Mouse (Mus musculus) T-helper 17 cell (primary cell): ENCODE measurements around the gene 4930452B06Rik.
"Not testable (repeated sequence)": the region's sequence is repeated elsewhere in the genome, so short reads cannot be mapped to it uniquely, and the experiment has no call there.

Experiments used
- in situ Hi-C, 2 experiments: fragments of 300-600 bp; cut with MboI, MseI; formaldehyde crosslinking; loops; 1 replicate in 1 of 2; 2 replicates in 1 of 2; pipeline ENCODE4 v1.15.1; 2025; ENCODE audit warnings: high pct_unique_total_duplicates in 2 of 2

4930452B06Rik gene

DNA sequence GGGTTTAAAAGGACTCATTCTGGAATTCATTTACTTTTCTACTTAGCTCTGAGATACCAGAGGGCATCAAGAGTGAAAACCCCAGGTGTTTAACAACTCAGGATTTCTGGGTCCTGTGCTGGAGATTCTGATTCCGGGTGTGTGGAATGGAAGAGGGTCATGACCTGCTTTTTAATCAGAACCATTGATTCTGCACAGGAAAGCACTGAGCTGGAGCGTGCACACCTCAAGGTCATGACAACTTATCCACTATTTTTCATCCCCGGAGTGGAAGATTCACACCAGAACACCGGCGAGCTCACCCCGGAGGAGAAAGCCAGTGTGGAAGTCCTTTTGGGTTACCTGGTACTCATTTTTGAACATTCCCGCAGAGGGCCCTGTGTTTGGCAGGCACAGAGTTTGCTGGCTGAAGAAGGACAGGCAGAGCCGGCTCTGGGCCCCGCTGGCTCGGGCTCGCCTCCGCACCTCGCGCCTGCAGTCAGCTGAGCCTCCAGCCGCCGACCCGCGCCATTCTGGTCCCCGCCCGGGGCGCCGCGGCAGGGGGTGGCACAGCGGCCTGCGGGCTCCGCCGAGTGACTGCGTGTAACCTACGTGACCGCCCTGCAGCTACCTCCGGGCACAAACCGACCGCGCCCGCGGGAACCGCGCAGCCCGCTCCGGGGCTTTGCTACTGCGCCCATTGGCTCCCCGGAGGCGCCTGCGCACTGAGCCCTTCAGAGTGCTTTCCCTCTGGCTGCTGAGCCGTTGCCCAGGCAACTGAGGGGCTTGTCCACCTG lies at the start of gene 4930452B06Rik:
4930452B06Rik (minus strand) TSS at position 605 of the 776 bp plus-strand sequence.
- in situ Hi-C loops, result no loop called here

DNA sequence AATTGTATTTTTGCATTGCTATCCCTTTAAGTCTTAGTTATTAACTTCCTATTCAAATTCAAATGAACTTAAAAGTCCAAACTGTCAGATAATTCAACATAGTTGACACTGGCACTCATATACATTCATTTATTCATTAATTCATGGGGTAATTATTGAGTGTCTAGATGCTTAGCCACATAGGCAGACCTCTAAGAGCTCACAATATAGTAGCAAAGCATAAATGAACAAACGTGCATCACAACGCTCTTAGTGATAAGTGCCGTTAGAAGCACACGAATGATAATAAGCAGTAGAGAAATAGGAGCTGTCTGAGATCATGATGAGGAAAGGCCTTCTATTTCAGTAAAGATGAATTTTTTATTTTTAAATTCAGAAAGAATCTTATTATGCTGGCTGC lies 46.6 kb upstream of the 4930452B06Rik start:
- in situ Hi-C loops, result no loop called here

DNA sequence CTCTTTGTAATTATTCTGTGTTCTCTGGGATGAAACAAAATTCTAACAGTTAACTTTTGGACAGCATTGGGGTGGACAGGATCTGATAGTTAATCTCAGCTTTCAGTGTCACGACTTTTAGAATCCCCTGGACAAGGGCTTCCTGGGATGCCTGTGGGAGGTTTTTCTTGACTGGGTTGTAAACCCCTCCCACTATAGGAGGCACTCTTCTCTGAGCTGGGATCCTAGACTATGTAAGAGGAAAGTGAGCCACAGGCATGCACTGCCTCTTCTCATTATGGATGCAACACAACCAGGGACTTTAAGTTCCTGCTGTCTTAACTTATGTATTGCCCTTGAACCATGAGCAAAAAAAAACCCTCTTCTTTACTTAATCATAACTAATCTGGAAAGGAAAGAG lies 23.4 kb upstream of the 4930452B06Rik start:
- in situ Hi-C loops, result no loop called here

DNA sequence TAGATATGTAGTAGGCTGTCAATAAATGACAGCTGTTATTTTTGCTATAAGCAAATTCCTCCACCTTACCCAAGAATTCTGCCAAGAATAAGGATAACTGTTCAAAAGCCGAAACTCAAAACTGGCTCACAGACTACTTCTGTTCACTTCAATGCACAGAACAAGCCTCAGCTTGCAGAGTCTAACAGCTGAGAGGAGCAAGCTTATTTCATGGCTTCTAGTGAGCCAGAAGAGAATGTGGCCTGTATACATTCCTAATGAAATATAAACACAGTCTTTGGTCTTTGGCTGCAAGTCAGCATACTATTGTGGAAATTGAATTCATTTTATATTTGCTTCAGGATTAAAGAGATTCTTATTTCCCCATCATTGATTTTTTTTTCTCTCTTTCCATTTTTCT lies 22.4 kb upstream of the 4930452B06Rik start:
- in situ Hi-C loops, result no loop called here

DNA sequence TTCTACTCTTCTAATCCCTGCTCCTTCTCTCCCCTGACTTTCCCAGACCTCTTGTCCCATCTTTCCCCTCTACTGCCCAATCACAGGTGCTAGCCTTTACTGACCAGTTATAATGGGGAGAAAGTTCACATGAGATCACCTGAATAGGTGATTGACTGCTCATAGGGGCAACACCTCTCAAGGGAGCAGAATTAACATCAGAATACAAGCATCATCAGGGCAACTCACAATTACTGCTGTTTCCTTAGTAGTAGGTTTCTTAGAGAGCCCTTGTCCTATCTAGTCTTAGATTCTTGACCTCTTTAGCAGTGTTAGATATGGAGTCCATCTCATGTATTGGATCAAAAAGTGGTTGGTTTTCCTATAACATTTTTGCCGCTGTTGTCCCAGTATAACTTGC lies 20.1 kb upstream of the 4930452B06Rik start:
- in situ Hi-C loops, result no loop called here

DNA sequence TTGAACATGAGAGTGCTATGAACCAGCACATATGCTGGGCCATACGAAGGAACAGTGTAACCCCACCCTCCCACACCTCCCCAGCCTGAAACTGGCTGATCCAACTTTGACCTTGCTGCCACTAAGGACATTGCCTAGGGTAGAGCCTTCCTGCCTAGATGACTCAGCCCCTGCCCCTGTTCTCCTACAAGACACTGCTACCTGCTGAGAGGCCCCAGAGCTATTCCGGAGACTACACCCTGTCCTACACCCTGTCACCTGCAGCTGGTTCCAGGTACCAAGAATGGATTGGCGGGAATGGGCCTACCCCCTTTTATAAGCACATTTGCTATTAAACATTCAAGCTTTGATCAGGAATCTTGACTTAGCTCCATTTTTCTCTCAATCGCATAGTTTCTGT lies 13.9 kb upstream of the 4930452B06Rik start:
- in situ Hi-C loops, result no loop called here

DNA sequence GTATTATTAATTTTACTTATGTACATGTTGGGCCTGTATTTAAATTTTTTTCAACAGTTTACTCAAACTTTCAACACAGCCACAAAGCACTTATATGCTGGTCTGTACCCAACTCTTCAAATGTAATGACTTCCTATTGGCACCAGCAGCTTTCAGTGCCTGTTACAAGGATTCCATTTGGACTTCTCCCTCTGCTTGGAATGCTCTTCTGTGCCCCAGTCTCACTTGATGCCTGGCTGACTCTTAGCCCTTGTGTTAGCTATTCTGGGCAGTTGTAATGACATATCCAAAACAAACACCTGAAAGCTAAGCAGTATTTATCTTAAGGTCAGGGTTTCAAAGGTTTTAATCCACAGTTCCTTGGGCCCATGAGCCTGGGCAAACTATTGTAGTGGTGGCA lies 5.7 kb downstream of the 4930452B06Rik start:
- in situ Hi-C loops, result no loop called here

DNA sequence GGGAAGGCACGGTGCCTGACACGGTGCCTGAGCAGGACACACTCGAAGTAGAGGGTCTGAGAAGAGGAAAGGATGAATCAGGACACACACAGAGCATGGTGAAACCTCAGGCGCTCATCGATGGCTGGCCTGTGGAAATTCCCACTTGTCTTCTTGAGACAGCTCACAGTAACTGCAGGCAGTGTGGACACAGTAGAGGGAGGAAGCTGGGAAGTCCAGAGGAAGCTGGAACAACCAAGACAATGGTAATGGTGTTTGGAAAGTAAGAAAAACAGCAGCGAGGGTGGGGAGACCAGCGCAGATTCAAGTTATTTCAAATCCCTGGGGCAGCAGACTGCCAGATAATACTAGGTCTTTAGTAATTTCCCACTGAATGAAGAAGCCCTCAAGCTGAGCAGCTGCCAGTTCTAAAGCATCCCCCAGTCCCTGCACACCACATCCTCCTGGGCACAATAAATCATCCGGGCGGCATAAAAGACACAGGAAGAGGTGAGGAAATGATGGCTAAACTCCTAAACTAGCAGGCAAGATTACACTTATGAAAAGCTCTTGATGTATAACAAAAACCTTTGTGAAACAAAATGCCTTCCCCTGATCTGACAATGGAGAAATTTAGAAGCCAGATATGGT lies 24.3 kb downstream of the 4930452B06Rik start:
- in situ Hi-C loops, result no loop called here

DNA sequence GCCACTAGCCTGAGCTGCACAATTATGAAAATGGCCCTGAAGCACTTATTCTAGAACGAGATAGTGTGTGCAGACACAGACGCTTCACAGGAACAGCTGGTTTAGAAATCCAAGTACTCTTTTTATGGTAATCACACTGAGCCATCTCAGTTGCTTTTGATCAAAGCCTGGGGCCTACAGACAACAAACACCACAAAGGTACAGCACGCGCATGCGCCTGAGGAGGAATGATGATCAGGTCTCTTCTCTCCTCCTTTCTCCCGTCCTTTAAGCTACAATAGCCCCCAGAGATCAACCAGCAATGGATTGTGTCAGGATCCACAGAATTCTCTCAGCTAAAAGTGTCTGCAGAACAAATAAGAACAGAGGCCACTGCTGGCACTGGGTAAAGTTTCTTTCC lies 33.8 kb downstream of the 4930452B06Rik start:
- in situ Hi-C loops, result no loop called here

DNA sequence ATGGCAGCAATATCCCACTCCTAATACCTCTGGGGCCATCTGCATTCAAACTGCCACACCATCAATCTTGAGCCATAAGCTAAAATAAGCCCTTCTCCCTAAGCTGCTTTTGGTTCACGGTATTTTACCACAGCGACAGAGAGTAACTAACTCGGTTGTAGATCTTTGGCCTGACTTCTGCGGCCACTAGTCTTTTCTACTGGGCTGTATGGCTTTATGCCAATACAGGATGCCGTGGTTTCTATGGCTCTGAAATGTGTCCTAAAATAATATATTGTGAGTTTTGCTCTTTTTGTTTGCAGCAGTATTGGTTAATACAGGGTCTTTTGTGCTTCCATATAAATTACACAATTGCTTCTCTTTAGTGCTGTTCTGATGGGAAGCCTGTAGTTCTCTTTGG lies 37.6 kb downstream of the 4930452B06Rik start:
- in situ Hi-C loops, result no loop called here

DNA sequence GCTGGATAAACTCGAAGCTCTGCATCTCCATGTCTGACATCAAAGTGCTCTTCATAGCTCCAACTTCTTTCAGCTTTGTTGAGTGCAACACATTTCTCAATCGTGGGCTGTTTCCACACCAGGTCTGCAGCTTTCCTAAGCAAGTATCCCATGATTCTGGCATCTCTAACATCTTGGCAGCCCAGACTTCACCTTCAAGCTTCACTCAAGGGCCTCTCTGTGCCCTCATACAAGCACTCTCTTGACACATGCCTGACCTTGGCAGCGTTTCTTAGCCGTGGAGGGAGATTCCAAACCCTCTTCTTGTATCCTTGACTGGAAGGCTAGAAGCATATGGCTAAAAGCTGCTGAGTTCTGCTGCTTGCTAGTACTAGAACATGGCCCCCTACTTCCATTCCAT lies 38.6 kb downstream of the 4930452B06Rik start:
- in situ Hi-C loops, result no loop called here

DNA sequence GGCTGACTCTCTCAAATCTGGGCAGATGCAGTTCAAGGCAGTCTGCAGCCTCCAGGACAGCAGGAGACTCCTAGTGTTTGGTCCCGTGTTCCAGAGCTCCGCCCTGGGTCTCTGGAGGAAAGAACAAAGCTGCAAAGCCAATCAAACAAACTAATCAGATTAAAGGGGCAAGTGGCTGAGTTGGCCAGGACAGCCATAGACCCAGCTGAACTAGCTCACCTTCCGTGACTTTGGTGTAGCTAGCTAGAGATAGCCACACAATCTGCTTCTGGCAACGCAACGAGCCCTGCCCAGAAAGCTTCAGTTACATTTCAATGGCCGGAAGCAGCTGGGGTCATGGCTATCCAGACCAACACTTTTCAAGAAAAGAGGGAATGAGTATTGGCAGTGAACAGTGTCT lies 44.9 kb downstream of the 4930452B06Rik start:
- in situ Hi-C loops, result no loop called here

DNA sequence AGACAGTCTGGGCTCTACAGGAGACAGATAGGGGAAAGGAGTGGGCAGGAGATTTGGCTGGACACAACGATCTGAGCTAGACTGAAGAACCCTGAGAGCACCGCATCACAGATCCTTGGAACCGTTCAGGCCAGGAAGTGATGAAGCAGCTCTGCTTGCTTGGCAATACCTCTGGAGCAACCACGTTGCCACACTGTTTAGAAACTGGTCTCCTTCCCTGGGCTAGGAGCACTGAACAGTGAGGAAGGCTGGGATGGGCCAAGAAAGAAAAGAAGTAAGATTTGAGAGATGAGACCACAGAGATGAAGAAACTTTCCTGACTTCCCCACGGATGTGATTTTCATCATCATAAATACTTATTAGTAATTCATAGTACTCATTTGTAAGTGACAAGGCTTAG lies 45.5 kb downstream of the 4930452B06Rik start:
- in situ Hi-C loops, result no loop called here

DNA sequence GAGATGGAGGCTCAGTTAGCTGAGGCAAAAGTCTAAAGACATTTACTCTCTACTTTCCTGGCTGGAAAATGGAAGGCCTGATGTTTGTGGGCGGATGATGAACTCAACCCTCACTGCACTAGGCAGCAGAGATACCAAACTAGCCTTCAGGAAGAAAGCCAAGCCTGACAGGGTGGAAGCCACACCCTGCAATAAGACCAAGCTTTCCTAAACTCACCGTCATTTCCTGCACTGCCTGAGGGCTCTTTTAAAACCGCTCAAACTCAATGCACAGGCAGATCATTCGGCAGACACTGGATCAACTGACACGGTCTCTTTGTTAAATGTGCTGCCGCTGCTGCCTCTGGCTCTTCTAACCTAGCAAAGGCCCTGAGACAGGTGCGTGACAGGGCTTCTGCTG lies 50.4 kb downstream of the 4930452B06Rik start:
- in situ Hi-C loops, result loop anchor here in 1 of 2 experiments (10.0 kb wide), 1 partner anchor 1859 kb away; no protein-coding TSS in a partner anchor

DNA sequence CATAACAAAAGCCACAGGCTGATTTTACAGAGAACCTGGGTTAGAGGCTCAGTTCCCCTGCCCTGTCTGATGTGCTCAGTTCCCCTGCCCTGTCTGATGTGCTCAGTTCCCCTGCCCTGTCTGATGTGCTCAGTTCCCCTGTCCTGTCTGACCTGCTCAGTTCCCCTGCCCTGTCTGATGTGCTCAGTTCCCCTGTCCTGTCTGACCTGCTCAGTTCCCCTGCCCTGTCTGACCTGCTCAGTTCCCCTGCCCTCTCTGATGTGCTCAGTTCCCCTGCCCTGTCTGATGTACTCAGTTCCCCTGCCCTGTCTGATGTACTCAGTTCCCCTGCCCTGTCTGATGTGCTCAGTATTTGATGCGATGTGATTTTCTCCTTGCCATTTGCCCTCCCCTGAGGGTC lies 51.6 kb downstream of the 4930452B06Rik start:
- in situ Hi-C loops, result loop anchor here in 1 of 2 experiments (10.0 kb wide), 1 partner anchor 1860 kb away; no protein-coding TSS in a partner anchor

DNA sequence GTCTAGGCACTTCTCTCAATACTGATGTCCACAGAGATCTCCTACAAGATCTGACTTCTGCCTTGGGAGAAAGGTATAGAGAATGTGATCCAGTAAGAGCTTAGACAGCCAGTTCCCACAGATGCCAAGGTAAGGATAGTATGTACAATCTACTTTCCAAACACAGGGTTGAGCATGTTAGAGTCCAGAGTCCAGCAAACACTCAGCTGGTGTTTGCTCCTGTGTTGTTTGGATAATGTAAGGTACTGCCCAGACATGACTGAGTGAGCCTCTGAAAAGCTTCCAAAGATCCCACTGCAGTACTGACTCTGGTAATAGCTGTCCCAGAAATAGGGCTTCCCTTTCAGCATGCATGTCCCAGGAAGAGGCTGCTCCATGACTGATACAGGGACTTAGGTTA lies 54.0 kb downstream of the 4930452B06Rik start:
- in situ Hi-C loops, result loop anchor here in 1 of 2 experiments (10.0 kb wide), 1 partner anchor 1863 kb away; no protein-coding TSS in a partner anchor

DNA sequence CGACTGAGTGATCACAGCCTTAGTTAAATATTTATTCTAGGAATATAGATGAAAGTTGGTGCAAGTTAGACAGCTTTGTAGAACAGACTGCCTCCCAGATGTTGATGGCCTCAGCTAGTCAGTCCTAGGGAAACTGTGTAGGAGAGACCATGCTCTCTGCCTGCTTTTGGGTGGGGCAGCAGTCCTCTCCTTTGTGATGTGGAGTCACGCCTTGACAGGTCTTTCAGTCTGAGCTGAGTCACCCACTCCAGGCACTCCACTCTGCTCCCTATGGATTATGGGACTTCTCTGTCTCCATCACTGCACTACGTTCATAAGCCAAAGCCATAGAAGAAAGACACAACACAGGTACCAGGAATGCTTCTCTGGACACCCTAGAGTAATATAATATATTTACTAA lies 55.9 kb downstream of the 4930452B06Rik start:
- in situ Hi-C loops, result loop anchor here in 1 of 2 experiments (10.0 kb wide), 1 partner anchor 1865 kb away; no protein-coding TSS in a partner anchor

DNA sequence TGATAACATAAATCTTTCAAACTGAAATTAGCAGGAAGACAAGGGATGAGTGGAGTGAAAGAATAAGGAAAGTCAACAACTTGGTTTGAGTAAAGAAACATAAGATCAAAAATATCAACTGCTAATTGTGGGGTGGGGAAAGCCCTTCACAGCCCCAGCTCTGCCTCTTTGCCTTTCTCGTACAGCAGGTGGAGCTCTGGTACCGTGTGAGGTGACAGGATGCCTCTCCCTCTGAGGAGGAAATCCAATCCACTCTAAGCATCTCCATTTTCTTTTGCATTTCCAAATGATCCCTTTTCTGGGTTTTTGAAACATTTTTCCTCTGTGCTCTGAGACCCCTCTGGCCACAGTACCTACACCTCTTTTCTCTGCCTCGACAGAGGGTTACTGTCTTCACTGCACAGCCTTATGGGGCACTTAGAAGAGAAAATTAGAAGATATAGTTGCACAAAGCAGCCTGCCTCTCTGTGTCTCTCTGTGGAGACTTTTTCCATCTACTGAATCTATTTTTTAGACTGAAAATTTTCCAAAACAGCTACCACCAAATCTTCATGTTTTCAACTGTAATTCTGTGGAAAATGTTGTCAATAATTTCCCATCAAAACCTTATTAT lies 57.4 kb downstream of the 4930452B06Rik start:
- in situ Hi-C loops, result no loop called here

DNA sequence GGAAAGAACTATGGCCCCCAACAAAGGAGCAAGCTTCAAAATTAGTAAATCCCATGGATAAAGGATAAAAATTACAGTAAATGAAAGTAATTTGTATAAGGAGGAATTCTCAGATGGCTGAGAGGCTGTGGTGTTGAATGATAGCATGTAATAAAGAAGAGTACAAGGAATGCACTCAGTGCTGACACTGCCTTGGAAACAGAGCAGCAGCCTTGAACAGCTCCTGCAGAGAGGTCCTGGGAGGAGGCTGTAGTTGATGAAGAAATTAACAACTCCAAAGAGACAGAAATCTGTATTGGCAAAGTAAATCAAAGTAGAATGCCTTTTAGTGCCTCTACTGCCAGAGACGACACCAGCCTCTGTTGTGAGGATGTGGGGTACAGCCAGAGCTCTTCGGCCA lies 61.1 kb downstream of the 4930452B06Rik start:
- in situ Hi-C loops, result no loop called here

DNA sequence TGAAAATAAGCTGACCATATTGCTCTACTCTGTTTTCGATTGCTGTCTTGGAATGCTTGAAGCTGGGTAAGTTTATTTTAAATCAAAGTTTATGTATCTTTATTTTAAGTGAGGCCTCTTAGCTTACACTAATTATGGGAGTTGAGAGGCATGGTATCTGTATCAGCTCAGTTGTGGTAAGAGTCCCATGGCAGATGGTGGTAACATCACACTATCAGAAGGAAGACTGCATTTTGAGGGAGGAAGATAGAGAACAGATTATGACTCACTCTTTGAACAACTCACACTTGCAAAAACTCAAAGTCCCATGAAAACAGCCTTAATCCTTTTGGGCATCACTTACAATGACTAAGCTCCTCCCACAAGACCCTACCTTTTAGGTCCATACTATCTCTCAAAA lies 81.0 kb downstream of the 4930452B06Rik start:
- in situ Hi-C loops, result no loop called here

DNA sequence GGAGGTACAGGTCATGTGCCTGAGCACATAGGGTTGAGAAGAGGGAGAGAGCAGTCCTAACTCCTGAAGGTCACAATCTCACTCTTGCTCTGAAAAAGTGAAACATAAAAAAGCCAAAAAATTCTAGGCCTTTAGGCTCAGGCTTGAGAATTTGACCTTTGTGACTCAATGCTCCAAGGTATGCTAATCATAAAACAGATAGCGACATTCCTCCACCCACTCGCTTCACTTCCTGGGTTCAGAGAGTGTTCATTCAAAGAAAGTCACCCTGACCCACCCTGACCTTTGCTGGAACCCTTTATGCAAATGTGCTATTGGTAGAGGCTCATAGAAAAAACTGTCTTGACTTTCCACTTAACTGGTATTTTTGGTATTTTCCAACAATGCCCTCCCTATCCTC lies 115.0 kb downstream of the 4930452B06Rik start:
- in situ Hi-C loops, result not testable (repeated sequence)

DNA sequence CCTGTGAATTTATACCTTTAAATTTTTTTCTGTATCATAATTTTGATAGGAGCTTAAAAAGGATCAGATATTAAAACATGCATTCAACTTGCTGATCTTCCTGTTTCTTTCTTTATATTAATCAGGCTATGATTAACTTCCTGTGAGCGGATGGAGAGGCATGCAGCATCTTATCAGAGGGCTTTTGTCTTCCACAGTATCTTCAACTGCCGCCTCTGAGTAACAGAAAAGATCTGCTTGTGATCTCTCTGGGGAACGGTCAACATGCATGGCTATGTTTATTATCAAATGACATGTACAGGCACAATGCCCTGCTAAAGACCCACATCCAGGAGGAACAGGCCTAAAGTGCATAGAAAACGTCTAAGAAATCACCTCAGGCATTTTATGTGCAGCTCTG lies 116.9 kb downstream of the 4930452B06Rik start:
- in situ Hi-C loops, result no loop called here

DNA sequence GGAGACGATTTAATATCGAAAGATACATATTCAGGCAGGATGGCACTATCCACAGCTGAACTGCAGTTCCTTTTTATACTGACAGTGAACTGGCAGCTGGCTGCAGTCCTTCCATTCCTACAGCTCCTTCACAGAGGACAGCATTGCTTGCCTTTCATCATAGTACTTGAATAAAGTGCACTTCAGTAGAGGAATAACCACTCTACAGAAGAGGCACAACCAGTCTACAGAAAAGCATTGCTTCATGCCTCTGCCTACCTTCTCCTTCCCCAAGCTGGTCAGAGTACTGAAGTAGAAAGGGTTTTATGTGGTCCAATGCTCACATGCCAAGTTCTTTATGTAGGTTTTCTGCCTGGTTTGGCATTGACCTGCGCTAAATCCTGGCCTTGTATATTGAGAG lies 130.0 kb downstream of the 4930452B06Rik start:
- in situ Hi-C loops, result no loop called here
